Mouse (Mus musculus): ENCODE data around the gene Ccdc159. TPM values are rescaled to one million over a fixed set of nuclear protein-coding genes. Genes with fewer than 3 reads are reported as not detected.

Ccdc159 gene
- total RNA-seq (2021) (10 to 100 TPM in 1 of 2 experiments, 1 to 10 TPM in 1; 9.4 to 10.5 TPM), polyA plus RNA-seq (2012; rRNA removed) (17.3 and 24.5 TPM in 2 replicates)
- long read RNA-seq, partial matches to known transcripts, result 0 of 2 reads
- long read RNA-seq, other reads (novel, unspliced or antisense), result 1 of 2 reads

GRCm38 (mm10) chr9:21927208-21927753 lies at the start of gene Ccdc159, which contains the start of gene Tmem205:
Gene Ccdc159, plus strand, starts transcription at chr9:21927471.
Gene Tmem205, minus strand, starts transcription at chr9:21927556.
- DNase-seq, result peak; percentile 97

DNA sequence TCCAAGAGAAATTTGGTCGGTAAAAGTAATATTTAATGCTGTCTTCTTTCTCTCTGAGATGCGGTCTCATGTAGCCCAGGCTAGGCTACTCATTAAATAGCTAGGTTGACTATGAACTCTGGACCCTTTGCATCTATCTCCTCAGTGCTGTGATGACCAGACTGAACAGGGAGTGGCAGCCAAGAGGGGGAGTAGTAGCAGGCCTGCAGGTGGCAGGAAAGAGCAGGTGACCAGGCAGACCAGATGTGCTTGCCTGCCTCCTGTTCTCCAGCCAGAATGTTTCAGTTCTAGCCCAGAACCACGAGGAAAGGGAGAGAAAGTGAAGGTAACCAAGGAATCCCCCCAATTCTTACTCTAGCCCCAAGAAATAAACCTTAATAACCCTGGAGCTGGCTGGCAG lies 38.0 kb upstream of the Ccdc159 start:
- DNase-seq, result no peak

- peak; percentile 70 for DNase-seq
Measured at GRCm38 (mm10) chr9:21901223-21901820, 25.9 kb upstream of the Ccdc159 start.

- DNase-seq, result no peak
Measured at GRCm38 (mm10) chr9:21904031-21904430, 23.2 kb upstream of the Ccdc159 start.

DNA sequence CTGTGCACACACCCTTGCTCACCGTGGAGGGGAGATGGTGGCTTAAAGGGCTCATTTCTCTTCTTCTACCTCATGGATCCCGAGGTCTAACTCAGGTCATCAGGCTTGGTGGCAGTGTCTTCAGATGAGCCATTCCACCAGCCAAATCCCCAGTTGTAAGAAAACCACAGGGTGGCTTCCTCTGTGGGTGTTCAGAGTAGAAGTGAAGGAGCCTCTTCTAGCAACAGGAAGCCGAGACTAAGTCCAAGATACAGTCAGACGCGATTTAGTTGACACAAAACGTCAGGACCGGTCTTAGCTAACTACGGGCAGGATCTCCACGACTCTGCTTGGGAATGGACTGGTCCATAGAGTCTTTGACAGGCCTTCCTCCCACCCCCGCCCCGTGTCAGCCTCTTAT lies 19.1 kb upstream of the Ccdc159 start:
- DNase-seq, result no peak

DNA sequence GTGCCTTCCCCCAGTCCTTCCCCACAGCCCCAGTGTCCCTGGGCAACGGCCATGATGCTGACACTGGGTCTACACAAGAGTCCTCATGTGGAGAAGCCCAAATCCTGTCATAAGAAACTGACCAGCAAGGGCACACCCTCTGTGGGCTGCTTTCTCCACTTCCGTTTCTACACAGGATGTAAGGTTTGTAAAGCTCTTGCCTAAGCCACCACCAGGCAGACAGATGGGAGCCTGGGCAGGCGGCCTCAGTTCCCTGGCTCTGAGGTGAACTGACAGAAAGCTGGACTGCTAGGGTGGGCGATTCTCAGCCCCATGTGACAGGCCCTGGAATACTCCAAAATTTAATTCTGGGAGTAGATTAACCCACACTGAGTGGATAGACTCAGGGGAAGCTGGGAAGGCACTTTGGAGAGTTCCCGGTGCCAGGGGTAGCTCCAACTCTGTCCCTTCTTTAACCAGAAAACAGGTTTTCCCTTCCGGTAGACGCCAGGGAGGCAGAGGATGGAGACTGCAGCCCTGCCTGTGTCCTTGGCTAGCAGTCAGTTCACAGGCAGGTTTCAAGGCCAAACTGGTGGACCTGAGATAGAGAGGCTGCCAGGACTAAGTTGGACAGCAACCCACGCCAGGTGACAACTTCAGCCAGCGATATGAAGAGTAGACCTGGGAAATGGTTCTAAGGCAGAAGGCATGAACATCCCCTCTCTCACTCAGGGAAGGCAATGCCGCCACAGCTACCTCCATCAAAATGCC lies 17.6 kb upstream of the Ccdc159 start:
- DNase-seq, result no peak

- DNase-seq, result no peak
Measured at GRCm38 (mm10) chr9:21916851-21917492, 10.3 kb upstream of the Ccdc159 start.

DNA sequence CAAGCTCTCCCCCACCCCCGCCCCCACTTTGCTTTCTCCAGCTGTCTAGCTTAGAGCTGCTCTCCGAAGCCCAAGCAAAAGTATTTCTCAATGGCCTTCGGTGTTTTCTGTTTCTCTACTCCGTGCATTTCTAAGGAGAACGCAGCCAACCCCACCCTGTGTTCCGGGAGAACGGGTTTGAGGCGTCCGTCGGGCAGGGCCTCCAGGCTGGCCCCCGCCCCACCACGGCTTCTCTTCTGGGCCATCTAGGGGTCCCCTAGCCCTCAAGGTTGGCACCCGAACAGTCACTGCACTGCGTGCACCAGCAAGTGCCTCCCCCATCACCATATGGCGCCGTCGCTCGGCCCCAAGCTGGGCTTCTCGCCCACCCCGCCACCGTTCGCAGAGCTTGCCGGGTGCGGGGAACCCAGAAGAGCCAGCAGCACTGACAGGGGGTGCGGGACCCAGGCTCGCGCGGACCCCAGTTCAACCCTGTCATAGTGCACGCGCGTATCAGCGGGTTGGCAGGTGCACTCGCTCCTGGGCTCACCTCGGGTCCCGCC lies 9.7 kb upstream of the Ccdc159 start:
- peak; percentile 56 for DNase-seq

DNA sequence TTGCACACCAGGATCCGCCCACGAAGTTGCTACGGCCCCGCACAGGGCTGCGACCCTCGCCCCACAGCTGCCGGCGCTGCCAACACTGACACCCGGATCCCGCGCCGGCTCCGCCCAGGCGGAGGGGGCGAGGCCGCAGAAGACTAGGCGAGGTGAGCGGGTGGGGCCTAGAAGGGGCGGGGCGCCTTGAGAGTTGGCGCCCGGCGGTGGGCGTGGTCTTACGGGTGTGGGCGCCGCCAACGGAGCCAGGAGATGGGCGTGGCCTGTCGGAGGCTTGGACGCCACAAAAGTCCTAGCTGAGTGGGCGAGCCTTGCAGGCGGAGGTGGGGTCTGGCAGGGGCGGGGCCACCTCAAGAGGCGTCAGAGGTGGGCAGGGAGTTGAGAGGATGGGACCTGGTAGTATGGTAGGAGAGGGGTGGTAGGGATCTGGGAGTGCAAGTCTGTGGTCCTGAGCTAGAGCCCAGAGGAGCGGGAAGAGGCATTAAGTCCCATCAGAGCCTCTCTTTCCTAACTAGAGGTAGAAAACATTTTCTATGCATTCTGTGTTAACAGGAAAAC lies 9.2 kb upstream of the Ccdc159 start, which contains the start of gene Rab3d:
Gene Rab3d, minus strand, starts transcription at position 158 of the 558 bp plus-strand sequence.
- DNase-seq, result peak; percentile 98

DNA sequence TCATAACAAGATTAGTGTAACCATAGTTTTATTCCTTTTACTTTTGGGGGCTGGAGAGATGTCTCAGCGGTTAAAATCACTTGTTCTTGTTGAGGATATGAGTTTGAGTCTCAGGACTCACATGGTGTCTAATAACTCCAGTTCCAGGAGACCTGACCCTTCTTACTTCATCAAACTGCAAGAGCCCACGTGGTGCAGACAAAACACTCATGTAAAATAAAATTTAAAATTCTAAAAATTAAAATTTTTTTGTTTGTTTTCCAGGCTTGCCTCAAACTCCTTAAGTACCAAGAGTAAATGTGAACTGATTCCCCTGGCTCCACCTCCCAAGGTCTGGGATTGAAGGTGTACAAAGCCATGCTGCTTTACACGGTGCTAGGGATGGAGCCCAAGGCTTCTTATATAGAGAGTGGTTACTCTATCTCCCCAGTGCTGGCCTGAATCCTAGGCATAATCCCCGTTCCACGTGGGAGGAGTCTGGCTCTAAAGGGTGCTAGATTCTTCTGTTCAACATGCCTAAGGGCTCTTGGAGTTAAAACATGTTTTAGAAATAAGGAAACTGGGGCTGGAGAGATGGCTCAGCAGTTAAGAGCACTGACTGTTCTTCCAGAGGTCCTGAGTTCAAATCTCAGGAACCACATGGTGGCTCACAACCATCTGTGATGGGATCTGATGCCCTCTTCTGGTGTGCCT lies 8.4 kb upstream of the Ccdc159 start:
- no peak for DNase-seq

- DNase-seq, result no peak
Measured at GRCm38 (mm10) chr9:21923036-21923435, 4.2 kb upstream of the Ccdc159 start.

DNA sequence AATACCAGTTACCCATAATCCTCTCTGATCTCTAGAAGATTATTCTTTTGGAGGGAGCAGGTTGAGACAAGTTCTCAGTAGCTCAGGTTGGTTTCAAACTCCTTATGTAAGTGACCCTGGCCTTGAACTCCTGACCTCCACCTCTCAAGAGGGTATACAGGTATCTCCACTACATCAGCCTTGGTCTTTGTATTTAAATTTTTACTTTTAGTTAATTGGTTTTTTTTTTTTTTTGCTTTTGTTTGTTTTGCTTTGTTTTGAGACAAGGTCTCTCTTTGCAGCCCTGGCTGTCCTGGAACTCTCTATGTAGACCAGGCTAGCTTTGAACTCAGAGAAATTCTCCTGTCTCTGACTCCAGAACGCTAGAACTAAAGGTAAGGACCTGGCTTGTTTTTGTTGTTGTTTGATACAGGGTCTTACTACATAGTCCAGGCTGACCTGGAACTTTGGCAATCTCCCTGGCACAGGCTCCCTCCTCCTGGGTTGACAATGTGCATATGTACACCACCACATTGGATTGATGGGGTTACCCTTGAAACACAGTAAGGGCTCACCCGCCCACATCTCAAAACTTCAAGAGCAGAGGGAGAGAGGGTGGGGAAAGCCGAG lies 3.7 kb upstream of the Ccdc159 start:
- DNase-seq, result no peak

- peak; percentile 99 for DNase-seq
Measured at GRCm38 (mm10) chr9:21924099-21924493, 3.2 kb upstream of the Ccdc159 start.

DNA sequence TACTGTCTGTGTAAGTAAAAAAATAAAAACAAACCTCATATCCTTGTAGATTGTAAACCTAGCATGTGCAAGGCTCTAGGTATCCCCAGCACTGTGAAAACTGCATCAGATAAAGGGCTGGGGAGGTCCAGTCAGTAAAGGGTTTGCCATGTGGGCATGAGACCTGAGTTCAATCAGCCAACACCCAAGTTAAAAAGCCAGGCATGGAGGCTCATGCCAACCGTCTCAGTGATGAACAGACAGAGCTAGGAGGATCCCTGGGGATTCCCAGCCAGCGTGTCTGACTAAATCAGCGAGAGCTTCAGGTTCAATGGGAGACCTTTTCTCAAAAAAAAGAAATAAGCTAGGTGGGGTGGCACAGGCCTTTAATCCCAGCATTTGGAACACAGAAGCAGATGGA lies 2.2 kb upstream of the Ccdc159 start:
- no peak for DNase-seq

GRCm38 (mm10) chr9:21925506-21925905 lies 1.8 kb upstream of the Ccdc159 start:
- DNase-seq, result no peak

GRCm38 (mm10) chr9:21926155-21926554 lies 1.1 kb upstream of the Ccdc159 start:
- peak; percentile 88 for DNase-seq

- DNase-seq, result no peak
Measured at GRCm38 (mm10) chr9:21926784-21927183, 487 bp upstream of the Ccdc159 start.

DNA sequence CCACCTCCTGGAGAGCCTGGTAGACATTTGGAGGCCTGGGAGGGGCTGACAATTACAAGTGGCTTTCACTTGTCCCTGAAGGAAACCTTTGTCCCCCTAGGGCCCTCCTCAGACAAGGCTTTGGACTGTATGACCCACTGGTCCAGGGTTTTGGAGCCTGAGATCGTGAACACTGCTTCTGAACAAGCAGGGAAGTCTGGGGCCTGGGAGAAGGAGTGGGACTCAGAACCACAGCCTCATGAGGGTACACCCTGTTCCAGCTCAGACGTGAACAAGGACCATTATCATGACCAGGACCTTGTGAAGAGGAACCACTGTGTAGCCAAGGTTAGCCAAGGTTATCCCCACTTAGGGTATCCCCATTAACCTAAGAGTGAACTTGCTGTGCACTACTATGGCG lies 1.9 kb downstream of the Ccdc159 start:
- DNase-seq, result no peak

- DNase-seq, result no peak
Measured at GRCm38 (mm10) chr9:21932006-21932405, 4.7 kb downstream of the Ccdc159 start.

DNA sequence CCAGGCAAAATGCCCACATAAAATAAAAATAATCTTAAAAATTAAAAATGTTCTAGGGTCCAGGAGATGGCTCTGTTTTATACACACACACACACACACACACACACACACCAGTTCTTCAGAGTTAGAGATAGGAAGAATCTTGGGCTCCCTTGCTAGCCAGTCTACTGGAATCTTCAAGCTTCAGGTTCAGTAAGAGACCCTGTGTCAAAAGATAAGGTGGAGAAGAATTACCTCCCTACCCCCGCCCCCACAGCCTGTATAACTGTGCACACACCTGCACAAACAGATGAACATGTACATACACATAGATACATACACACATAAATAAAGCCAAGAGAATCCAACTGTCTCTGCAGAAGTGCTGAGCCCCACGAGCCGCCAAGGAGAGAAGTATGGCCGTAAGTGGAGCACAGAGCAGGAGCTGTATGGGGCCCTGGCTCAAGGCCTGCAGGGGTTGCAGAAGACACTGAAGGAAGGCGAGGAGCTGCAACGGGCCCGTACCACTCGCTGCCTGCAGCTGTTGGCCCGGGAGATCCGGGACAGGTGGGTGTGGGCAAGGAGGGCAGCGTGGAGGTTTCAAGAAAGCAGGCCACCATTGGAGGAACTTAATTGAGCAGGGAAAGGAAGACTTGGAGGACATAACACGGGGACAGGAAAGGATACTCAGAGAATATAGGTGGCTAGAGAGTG lies 5.3 kb downstream of the Ccdc159 start:
- no peak for DNase-seq

Measured in adrenal gland, adult 2 months (tissue).